Comparison of ENCODE assay signal across 16 mouse cellular contexts in genomic region chr4:95849497-95849896, GRCm38 (mm10).
DNase-seq lines count a peak whose midpoint lies in the region; ATAC-seq lines count a peak whose summit lies in the region.
"Had no signal": no experiment of that assay in that cellular context is flagged by ENCODE, and none has a peak within 500 bp of the region (broad histone marks: within the 10 kb centered on the region; RNA-seq: fewer than 3 reads in every experiment).

No protein-coding gene starts in this region.

- H3K36me3 ChIP-seq in liver, embryonic 15.5 days (replicated peaks), result no peaks in the 10 kb centered on the region
- no peaks in the 10 kb centered on the region for H3K36me3 ChIP-seq in embryonic facial prominence, embryonic 10.5 days (replicated peaks)
- no peaks in the 10 kb centered on the region for H3K36me3 ChIP-seq in midbrain, embryonic 13.5 days
- H3K36me3 ChIP-seq: intestine, embryonic 15.5 days; midbrain, embryonic 10.5 days had no signal

- no peak for ATAC-seq in liver, embryonic 15.5 days (ENCODE audit: insufficient read depth)
- ATAC-seq in hematopoietic stem cell, adult 5-6 weeks (replicated peaks in 1 of 2; ENCODE audit: insufficient read depth in 1 of 2, low FRiP score in 2 of 2, low TSS enrichment in 1 of 2, low read depth in 1 of 2, poor library complexity in 2 of 2, severe bottlenecking in 2 of 2), result peak; percentile 15 to 24; a peak in 2 of 4 replicates
- ATAC-seq in megakaryocyte progenitor cell, adult 5-6 weeks (replicated peaks; ENCODE audit: poor library complexity), result peak; percentile 30
- no peak for ATAC-seq in midbrain, embryonic 13.5 days
- ATAC-seq: CD4-positive, CD25-positive, alpha-beta regulatory T cell, adult 4 months; intestine, embryonic 15.5 days had no signal

- no peak overlapping the region for H3K9ac ChIP-seq in liver, embryonic 15.5 days
- H3K9ac ChIP-seq in midbrain, embryonic 13.5 days (replicated peaks), result no peak overlapping the region
- H3K9ac ChIP-seq: intestine, embryonic 15.5 days had no signal

- no peaks in the 10 kb centered on the region for H3K27me3 ChIP-seq in liver, embryonic 15.5 days
- no peaks in the 10 kb centered on the region for H3K27me3 ChIP-seq in embryonic facial prominence, embryonic 10.5 days (replicated peaks; ENCODE audit: low read depth, poor library complexity, severe bottlenecking)
- H3K27me3 ChIP-seq in midbrain, embryonic 13.5 days, result no peaks in the 10 kb centered on the region
- H3K27me3 ChIP-seq: intestine, embryonic 15.5 days had no signal

- WGBS in liver, embryonic 15.5 days (ENCODE audit: insufficient replicate concordance), result 50% methylated on average over 5 of the region's 5 CpGs
- WGBS in embryonic facial prominence, embryonic 10.5 days, result 79% methylated on average over 5 of the region's 5 CpGs
- 90% methylated on average over 5 of the region's 5 CpGs for WGBS in midbrain, embryonic 13.5 days

- peak overlapping the region; percentile 41; the same call in 1 of the 2 replicates for H3K27ac ChIP-seq in liver, embryonic 15.5 days (replicated peaks)
- peak overlapping the region; percentile 35; the same call in 1 of the 2 replicates for H3K27ac ChIP-seq in embryonic facial prominence, embryonic 10.5 days (replicated peaks)
- no peak overlapping the region for H3K27ac ChIP-seq in midbrain, embryonic 13.5 days
- H3K27ac ChIP-seq: intestine, embryonic 15.5 days; midbrain, embryonic 10.5 days had no signal

- peaks cover 2% of the 10 kb centered on the region; the same call in 1 of the 2 replicates for H3K4me1 ChIP-seq in liver, embryonic 15.5 days (replicated peaks)
- H3K4me1 ChIP-seq in embryonic facial prominence, embryonic 10.5 days, result peaks cover 24% of the 10 kb centered on the region
- peaks cover 9% of the 10 kb centered on the region for H3K4me1 ChIP-seq in midbrain, embryonic 13.5 days (replicated peaks)
- H3K4me1 ChIP-seq: intestine, embryonic 15.5 days had no signal

- no peaks in the 10 kb centered on the region for H3K9me3 ChIP-seq in liver, embryonic 15.5 days (replicated peaks)
- H3K9me3 ChIP-seq in embryonic facial prominence, embryonic 10.5 days, result no peaks in the 10 kb centered on the region
- no peaks in the 10 kb centered on the region for H3K9me3 ChIP-seq in midbrain, embryonic 13.5 days
- H3K9me3 ChIP-seq: intestine, embryonic 15.5 days; midbrain, embryonic 10.5 days had no signal

- no peak overlapping the region for H3K4me2 ChIP-seq in liver, embryonic 15.5 days
- no peak overlapping the region for H3K4me2 ChIP-seq in midbrain, embryonic 13.5 days (replicated peaks)
- H3K4me2 ChIP-seq: intestine, embryonic 15.5 days had no signal

- H3K4me3 ChIP-seq in liver, embryonic 15.5 days (replicated peaks), result no peak overlapping the region
- H3K4me3 ChIP-seq in embryonic facial prominence, embryonic 10.5 days, result no peak overlapping the region
- no peak overlapping the region for H3K4me3 ChIP-seq in midbrain, embryonic 13.5 days (replicated peaks)
- H3K4me3 ChIP-seq: intestine, embryonic 15.5 days; midbrain, embryonic 10.5 days; myocyte had no signal

- no peak for DNase-seq in liver
- DNase-seq in embryonic facial prominence, embryonic 10.5 days (ENCODE audit: low spot score), result no peak
- DNase-seq in adrenal gland, adult 2 months, result no peak
- no peak for DNase-seq in adrenal gland, postnatal 25 days
- DNase-seq: adrenal gland, adult 8-10 months; cerebellum, postnatal 10 days; gastrocnemius, postnatal 36 days; spleen, adult 18-20 months had no signal

Comparison
In these comparisons a context has a peak if more than half of its experiments do, and no peak if none do; other contexts are left out.
1. ATAC-seq: peak in hematopoietic stem cell, adult 5-6 weeks (2 of 2) and megakaryocyte progenitor cell, adult 5-6 weeks (single experiment); none in liver, embryonic 15.5 days (single experiment) and midbrain, embryonic 13.5 days (single experiment).